Mouse (Mus musculus): Measurements from ENCODE around the gene Dmrtb1. TPM values are rescaled to one million over a fixed set of nuclear protein-coding genes. Genes with fewer than 3 reads are reported as not detected.

The Dmrtb1 gene
- polyA plus RNA-seq, 1 experiment from 2014 or later, result 21.8 TPM

DNA sequence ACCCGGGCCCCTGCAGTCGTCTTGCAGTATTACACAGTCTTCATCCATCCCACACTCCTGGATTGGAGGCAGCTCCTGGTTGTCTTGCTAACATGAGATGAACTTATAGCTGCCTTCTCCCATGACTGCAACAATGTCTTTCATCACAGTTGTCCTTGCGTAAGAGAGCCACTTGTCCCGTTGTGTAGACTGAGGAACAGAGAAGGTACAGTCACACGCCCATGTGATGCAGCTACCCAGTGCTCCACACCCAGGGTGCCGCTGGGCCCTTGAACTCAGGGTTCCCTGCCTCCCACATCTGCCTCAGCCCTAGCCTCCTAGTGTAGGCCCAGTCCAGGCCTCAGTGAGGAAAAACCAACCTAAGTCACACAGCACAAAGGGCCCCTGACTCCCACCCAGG is 47.9 kb downstream of the Dmrtb1 start:
- H3K36me3 ChIP-seq, result no peaks in the 10 kb centered on the region
- H3K27me3 ChIP-seq, result 0 out of 2 replicates have a peak, but pooled peaks cover 9% of the 10 kb centered on the region
- no peak overlapping the region for H3K9ac ChIP-seq
- H3K4me1 ChIP-seq (replicated peaks), result peaks cover 19% of the 10 kb centered on the region; the same call in 1 of the 2 replicates
- H3K9me3 ChIP-seq, result no peaks in the 10 kb centered on the region
- no peak overlapping the region for H3K27ac ChIP-seq
- H3K4me3 ChIP-seq, result no peak overlapping the region
- no peak overlapping the region for H3K4me2 ChIP-seq
- 79% methylated on average over 6 of the region's 6 CpGs for WGBS
- no peak for ATAC-seq (ENCODE audit: low FRiP score)

DNA sequence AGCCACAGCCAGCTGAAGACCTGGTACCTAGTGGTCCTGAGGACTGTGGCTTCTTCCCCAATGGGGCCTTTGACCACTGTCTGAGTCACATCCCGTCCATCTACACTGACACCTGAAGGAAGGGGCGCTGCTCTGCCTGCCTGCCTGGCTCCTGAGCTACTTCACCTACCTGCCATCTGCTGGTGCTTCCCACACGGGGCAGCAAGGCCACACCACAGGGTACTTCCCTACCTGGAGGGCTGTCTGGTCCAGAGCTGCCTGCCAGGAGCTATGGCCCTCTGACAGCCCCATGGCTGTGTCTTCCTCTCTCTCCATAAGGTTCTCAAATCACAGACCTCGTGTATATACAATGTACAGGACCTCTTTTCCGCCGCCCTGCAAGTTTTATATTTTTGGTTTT is 49.4 kb downstream of the Dmrtb1 start:
- Histone ChIP-seq H3K9me3 (no peaks in the 10 kb centered on the region), H3K9ac (no peak overlapping the region), H3K27ac (no peak overlapping the region), H3K27me3 (0 out of 2 replicates have a peak, but pooled peaks cover 11% of the 10 kb centered on the region), H3K4me1 (replicated peaks) (peaks cover 19% of the 10 kb centered on the region; the same call in 1 of the 2 replicates), H3K4me2 (no peak overlapping the region), H3K36me3 (no peaks in the 10 kb centered on the region), H3K4me3 (no peak overlapping the region)
- ATAC-seq (ENCODE audit: low FRiP score), result no peak
- 82% methylated on average over 6 of the region's 6 CpGs for WGBS

DNA sequence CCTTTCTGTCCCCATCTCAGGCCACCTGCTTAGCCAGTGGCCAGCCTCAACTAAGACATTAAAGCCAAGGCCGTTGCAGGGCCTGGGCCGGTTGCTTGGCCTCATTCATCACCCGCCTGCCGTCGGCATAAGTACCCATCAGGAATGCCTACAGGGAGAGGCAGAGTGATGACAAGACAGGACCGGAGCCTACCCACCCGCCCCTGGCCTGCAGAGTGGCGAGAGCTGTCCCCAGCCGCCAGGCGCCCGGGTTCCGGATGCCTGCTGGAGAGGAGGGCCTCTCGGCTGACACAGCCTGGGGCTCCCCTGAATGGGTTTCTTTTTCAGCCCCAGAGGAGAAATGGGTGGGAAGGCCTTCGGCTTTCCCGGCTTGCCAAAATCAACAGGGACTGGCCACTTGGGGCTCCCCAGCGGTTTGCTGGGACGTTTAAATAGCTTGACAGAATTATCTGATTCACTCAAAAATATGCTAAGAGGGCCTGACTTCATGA is 55.1 kb downstream of the Dmrtb1 start:
- WGBS, result 46% methylated on average over 17 of the region's 17 CpGs
- no peak for ATAC-seq (ENCODE audit: low FRiP score)
- Histone ChIP-seq H3K9me3 (no peaks in the 10 kb centered on the region), H3K36me3 (no peaks in the 10 kb centered on the region), H3K27me3 (0 out of 2 replicates have a peak, but pooled peaks cover 8% of the 10 kb centered on the region), H3K9ac (no peak overlapping the region), H3K27ac (no peak overlapping the region), H3K4me2 (no peak overlapping the region), H3K4me3 (no peak overlapping the region), H3K4me1 (replicated peaks) (peaks cover 26% of the 10 kb centered on the region)

DNA sequence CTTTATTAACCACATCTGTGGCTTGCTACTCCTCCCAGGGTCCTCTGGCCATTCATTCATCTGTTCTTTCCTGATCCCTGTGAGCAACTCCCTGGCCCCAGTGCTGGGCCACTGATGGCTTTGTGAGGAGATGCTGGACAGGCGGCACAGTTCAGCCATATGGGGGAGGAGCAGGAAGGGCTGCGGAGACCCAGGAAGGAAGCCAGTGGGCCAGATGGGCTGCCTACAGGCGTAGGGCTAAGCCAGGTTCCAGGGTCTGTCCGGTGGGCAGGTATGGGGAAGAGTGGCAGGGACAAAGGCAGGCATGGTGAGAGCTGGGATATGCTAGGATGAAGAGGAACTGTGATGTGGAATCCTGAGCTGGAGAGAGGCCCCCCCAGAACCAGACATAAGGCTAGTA is 55.8 kb downstream of the Dmrtb1 start:
- Histone ChIP-seq H3K36me3 (no peaks in the 10 kb centered on the region), H3K4me2 (no peak overlapping the region), H3K9ac (no peak overlapping the region), H3K4me1 (replicated peaks) (peaks cover 32% of the 10 kb centered on the region), H3K9me3 (no peaks in the 10 kb centered on the region), H3K27ac (no peak overlapping the region), H3K4me3 (no peak overlapping the region), H3K27me3 (0 out of 2 replicates have a peak, but pooled peaks cover 8% of the 10 kb centered on the region)
- 87% methylated on average over 4 of the region's 4 CpGs for WGBS
- no peak for ATAC-seq (ENCODE audit: low FRiP score)

Small RNAs within 50 kb of the gene (microRNA-seq; reads per million reads assigned to microRNA genes)
- not detected for gene Gm25123

Other genes with a start within 250 kb of the Dmrtb1 start
- 1.7 and 1.8 TPM in 2 replicates for gene Glis1, start 249.6 kb downstream of the Dmrtb1 start, polyA plus RNA-seq (2015; fragmentation: Nextera tagmentation; extraction: Ambion mirVana)
- 38.4 and 41.7 TPM in 2 replicates for gene Lrp8, start 118.0 kb upstream of the Dmrtb1 start, polyA plus RNA-seq (2015; fragmentation: Nextera tagmentation; extraction: Ambion mirVana)
- 135 and 137 TPM in 2 replicates for gene Magoh, start 195.5 kb upstream of the Dmrtb1 start, polyA plus RNA-seq (2015; fragmentation: Nextera tagmentation; extraction: Ambion mirVana)
- 93.7 and 93.8 TPM in 2 replicates for gene 0610037L13Rik, start 205.6 kb upstream of the Dmrtb1 start, polyA plus RNA-seq (2015; fragmentation: Nextera tagmentation; extraction: Ambion mirVana)
- gene Cpt2, start 239.4 kb upstream of the Dmrtb1 start, polyA plus RNA-seq (2015; fragmentation: Nextera tagmentation; extraction: Ambion mirVana), result 19.0 and 20.0 TPM in 2 replicates

Data from hindbrain, embryonic 13.5 days (tissue).